Mouse (Mus musculus): ENCODE results near the gene Uba52.
A peak's percentile ranks its signal among the peaks of the same experiment; 100 is the strongest.

Uba52 gene

DNA sequence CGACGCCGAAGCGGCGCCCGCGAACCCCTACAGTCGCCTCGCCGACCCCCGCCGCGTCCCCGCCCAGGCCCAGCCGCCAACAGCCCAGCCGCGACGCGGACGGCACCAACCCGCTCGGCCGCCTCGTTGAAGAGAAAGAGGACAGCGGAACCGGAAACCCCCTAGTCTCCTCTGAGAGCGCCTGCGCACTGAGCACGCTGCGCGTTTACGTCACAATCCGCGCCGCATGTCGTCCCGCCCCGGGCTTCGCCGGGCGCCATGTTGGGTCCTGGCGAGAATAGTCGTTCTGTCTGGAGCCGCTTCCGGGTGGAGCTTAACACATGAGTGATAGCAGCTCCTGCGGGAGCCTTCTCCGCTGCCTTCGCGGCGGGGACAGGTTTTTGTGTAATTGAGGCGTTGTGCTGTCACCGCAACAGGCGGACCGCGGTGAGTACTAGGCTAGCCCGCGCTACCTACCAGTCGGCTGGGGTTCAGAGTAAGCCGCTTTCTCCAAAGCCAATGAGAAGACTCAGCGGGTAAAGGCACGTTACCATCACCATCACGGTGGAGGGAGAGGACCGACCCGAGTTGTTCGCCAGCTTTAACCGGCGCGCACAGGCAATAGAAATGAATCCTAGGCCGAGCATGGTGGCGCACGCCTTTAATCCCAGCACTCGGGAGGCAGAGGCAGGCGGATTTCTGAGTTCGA lies at the start of gene Uba52:
Gene Uba52 (minus strand): TSS at position 574 of the 688 bp plus-strand sequence.
- DNase-seq, result peak; percentile 97

DNA sequence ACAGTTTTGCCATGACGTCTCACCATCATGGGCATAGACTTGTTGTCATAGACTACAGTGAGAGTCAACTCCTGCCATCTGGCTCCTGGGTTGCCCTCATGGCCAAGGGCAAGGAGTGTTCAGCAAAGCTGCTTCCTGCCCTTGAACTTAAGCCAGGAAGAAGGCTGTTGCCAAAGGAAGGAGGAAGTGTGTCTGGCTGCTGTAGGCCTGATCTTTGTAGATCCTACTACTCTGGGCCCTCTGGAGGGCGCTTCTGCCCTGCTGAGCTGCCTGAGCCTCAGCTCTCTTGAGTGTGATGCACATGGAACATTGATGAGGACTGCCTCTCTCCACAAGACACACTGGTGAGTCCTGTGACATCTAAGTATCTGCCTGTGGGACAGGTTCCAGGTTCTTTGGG lies 49.5 kb upstream of the Uba52 start:
- DNase-seq, result peak; percentile 61

DNA sequence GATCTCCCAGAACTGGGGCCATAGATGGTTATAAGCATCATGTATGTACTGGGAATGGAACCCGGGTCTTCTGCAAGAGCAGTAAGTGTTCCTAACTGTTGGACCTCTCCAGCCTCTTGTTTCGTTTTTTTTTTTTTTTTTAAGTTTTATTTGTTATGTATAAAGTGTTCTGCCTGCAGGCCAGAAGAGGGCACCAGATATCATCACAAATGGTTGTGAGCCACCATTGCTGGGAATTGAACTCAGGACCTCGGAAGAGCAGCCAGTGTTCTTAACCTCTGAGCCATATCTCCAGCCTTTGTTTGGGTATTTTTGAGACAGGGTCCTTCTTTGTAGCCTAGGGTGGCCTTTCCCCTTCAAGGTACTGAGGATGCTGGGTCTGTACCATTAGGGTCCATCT lies 48.4 kb upstream of the Uba52 start:
- DNase-seq, result no peak

DNA sequence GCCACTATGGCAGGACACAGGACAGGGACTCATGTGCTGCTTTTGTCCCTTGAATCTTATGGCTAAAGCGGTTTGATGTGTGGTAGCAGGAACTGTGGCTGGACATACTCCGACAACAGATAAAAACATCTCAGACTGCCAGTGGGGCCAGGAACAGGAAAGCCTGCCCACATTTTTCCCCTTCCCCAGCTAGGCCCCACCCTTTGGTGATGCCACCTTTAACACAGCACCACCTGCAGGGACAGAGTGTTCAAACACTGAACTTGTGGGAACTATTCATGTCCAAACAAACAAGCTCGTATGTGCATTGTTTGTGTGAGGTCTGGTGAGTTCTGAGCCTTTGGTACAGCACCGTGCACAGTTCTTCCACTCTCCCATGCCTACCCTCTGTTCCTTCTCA lies 47.7 kb upstream of the Uba52 start:
- no peak for DNase-seq

DNA sequence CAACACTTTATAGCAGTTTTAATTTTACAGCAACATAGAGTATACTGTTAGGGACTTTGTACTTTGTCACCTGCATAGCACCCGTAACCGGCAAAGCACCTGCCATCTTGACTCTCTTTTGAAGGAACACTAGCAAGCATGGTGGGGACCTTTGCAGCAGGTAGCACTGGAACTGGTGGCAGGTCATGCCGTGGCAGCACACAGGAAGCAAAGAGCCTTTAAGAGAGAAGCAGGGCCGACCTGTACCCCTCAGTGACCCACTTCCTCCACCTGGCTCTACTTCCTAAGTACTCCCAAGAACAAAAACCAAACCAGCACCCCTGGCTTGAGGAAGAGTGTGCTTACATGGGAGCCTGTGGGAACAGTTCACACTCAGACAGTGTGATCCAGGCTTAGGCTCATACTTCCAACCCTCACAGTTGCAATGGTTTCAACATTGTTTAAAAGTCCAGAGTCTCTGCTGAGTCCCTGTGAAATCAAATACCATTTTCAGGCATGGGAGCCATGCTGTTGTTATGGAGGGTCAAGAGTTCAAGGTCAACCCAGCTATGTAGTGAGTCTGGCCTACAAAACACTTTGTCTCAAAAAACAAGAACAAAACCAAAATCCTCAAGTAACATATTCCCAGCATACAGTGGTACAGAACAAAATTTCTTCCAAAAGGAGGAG lies 44.6 kb upstream of the Uba52 start:
- DNase-seq, result no peak

DNA sequence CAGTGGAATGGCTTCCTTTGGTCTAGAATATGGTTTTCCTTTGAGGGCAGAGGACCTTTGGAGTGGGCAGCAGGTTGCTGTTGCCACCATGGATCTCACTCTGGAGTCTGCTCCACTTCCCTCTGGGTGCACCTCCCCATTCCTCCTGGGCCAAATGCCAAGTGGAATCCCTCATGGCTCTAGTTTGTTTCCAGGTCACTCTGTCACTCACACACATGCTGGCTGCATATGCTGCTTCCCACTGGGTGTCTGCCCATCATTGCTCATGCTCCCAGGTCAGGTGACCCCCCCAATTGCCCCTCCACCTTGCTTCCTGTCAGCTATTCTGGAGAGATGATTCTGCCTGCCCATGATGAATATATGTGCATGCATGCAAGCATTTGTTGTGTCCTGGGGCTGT lies 43.1 kb upstream of the Uba52 start:
- peak; percentile 59 for DNase-seq

DNA sequence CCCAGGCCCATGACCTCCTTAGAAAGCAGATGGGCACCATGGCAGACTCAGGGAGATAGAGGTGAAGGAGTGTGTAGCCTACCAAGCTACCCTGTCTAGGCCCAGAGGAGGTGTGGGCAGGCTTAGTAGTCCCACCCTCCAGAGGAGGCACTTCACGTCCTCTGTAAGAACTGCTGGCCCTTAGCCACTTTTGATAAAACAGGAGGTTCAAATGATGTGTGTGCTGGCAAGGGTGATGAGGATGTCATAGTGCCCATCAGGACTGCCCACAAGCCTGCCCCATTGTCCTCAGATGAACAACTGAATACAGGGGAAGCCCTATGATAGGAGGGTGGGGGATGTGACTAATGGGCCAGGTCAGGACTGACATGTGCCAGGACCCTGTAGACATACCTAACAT lies 42.2 kb upstream of the Uba52 start:
- no peak for DNase-seq

DNA sequence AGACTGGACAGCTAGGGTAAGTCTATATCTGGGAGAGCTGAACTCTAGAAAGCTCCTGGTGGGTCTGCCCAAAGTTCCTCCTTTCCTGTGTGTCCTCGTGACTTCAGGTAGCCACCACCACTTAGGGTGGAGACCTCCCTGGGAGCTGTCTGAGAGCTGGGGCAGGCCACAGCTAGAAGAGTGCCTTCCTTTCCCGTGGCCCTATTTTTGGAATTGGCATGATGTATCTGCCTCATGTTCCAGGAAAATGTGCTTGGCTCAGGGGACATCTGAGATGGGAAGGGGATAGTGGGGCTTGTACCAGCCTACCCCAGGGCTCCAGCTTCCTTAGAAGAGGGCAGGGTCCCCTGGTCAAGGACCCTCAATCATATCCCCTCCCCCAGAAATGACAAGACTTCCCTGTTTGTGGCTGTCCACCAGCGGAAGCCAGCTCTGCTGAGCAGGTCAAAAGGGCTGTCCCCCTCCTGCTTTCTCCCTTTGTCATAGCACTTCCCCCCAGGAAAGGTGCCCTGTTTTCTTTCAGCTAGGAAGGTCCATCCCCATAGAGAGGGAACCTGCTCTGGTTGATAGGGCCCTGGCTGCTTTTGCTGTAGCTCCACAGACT lies 41.1 kb upstream of the Uba52 start:
- DNase-seq, result no peak

DNA sequence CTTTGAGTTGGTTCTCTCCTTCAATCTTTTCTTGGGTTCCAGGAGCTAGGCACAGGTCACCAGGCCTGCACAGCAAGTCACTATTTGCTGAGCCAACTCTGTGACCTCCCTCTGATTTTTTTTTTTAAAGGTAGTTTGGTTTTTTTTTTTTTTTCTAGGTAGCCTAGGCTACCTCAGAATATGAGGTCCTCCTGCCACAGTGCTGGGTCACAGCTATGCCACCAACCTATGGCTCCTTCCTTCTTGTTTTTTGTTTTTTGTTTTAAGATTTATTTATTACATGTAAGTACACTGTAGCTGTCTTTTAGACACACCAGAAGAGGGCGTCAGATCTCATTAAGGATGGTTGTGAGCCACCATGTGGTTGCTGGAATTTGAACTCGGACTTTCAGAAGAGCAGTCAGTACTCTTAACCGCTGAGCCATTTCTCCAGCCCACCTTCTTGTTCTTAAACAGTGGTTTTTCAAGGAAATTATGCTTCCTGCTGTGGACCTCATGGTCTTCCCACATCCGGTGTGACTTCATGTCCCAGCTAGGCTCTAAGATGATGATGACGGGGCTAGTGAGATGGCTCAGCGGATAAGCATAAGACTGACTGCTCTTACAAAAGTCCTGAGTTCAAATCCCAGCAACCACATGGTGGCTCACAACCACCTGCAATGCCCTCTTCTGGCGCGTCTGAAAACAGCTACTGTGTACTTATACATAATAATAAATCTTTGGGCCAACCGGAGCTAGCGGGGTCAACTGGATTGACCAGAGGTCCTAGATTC lies 39.0 kb upstream of the Uba52 start:
- no peak for DNase-seq

DNA sequence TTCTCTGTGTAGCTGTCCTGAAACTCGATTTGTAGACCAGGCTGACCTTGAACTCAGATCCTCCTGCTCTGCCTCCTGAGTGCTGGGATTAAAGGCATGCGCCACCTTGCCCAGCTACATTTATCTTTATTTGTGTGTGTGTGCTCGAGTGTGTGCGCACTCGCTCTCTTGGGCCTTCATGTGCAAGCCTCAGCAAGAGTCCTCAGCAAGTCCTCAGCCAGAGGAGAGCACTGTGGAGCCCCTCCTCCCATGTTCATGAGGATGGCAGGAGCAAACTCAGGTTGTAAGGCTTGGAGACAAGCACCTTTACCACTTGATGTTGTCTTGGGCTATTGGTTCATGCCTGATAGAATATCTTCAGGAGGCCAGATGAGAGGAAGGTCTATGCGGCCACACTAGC lies 37.2 kb upstream of the Uba52 start:
- no peak for DNase-seq

DNA sequence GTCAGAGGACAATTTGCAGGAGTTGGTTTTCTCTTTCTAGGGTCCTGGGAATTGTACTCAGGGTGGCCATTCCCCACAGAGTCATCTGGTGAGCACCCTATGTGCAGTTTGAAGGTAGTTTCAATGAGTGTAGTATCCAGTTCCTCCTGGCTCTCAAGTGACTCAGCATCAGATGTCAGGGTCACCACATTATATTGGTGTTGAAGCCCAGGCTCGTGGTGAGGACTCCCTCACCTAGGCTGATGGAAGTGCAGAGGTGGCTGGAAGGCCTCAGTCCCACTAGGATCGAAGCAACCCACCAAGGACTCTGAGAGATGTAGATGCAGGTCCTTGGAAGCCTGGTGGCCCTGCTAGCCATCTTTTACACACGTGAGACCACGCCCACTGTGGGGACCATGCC lies 35.8 kb upstream of the Uba52 start:
- DNase-seq, result no peak

DNA sequence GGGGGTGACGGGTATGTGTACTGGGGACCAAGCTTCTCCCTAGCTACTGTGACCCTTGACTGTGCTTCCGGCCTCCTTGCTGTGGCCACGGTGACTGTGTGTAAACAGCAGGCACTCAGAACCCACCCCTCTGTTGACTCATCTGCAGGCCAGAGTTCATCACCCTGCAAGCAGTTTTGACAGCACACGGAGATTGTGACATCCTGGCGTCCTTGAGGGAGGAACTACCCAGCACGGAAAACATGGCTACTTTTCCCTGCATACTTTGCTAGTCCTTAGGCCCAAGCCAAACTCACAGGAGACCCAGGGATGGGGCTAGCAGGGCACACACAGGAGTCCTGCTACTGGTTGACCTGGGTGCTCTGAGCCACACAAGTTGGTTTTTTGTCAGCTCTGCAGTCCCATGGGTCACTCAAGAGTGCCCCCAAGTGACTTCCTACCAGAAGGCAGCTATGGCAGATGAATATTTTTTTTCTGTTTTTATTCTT lies 33.6 kb upstream of the Uba52 start:
- DNase-seq, result no peak

DNA sequence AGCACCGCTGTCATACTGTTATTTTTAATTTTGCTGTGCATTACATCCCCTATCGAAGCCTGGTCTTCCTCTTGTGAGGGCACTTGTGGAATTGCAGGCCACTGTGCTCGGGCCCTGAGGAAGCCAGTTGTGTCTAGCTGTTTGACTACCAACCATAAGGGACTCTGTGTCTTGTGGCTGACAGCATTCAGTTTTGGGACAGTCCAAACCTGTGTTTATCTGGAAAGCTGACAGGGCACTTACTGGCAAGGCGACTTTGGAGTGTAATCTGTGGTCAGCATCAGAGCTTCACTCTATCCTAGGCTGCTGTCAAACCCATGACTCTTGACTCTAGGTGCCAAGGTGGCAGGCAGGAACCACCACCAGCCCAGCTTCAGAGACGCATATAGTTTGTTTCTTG lies 30.5 kb upstream of the Uba52 start:
- DNase-seq, result no peak

DNA sequence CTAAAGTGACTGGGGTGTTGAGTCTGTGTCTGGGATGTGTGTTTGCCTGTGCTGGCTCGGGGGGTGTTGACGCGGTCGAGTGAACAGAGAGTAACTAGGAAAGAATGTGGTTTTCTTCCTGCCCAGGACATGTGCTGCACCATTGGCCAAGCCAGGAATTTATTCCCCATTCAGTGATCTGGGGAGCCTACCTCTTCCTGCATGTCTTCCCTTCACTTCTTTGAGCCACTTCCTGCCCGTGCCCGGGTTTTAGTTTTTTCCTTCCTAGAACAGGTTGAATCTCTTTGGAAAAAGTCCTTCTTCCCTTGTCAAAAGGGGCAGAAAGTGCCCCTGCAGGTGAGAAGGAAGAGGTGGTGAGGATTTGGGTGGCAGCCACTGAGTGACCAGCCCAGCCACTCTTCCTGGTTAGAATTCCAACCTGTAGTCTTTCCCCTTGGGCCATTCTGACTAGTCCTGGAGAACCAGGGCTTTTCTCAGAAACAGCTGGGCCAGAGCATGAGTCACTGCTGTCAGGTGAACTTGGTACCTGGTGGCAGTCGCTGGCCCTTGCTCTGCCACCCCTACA lies 30.0 kb upstream of the Uba52 start:
- peak; percentile 49 for DNase-seq

DNA sequence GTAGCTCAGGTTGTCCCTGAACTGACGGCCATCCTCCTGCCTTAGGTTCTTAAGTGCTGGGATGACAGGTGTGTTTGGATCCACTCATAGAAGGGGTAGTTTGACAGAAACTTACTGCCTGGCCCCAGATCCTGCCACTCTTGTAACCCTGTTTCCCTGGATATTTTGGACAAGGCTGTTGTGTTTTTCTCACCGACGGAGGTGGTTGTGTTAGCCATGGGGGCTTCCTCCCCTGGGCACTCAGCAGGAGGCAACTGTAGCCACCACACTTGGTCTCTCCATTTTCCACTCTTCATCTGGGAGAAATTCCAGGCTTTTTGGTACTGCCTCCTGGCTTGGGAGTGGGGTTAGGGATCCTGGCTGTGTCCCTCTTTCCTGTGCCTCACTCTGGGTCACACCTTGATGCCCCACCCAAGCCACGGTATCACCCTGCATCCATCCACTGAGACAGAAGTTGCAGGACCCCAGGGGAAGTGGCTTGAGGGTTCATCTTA lies 29.5 kb upstream of the Uba52 start:
- no peak for DNase-seq

DNA sequence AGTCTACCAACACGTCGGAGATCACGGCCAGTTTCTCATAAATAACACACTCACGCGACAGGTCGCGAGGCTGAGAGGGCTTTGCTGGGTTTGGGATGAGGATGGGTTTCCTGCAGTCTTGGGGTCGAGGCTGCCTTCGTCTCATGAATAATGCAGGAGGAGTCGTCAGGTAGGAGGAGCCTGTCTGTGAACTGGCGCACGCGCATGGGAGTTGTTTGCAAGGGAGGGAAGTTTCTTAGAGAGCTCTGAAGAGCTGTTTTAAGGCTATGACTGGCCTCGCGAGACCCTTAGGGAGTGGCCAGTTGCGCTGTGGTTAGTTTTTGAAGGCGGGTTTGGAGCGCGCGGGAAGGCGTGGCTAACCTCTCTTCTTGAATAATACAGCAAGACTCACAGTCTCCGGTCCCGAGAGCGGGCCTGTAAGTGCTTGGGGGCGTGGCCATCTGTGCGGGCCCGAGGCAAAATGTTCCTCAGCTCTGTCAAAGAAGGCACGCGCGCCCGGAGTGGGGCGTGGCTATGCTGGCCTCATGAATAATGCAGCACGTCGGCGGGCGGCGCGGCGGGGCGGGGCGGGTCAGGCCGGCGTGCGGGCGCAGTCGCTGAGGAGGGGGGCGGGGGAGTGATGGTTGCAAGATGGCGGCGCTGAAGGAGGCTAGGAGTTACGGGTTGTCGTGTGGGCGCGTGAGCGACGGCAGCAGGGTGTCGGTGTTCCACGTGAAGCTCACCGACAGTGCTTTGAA lies 28.6 kb upstream of the Uba52 start, which contains the start of gene Ell:
Gene Ell (plus strand): TSS at position 381 of the 737 bp plus-strand sequence.
- peak; percentile 100 for DNase-seq

DNA sequence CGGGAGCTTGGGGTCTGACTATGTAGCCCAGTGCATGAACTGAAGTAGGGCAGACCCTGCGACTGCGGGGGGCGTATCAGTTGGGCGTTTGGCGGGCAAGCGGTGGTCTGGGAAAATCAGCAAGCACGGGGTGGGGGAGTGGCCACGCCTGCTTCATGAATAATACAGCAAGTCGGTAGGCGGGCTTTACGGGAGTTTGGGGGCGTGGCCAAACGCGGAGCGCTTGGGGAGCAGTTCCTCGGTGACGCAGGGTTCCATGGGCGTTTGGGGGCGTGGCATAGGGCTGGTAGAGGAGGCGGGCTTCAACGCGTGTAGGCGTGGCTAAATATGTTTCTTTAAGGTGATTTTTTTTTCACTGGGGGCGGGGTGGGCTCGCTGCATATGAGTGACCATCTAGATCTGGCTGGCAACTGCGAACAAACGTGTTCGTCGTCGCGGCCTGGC lies 28.1 kb upstream of the Uba52 start:
- peak; percentile 100 for DNase-seq

DNA sequence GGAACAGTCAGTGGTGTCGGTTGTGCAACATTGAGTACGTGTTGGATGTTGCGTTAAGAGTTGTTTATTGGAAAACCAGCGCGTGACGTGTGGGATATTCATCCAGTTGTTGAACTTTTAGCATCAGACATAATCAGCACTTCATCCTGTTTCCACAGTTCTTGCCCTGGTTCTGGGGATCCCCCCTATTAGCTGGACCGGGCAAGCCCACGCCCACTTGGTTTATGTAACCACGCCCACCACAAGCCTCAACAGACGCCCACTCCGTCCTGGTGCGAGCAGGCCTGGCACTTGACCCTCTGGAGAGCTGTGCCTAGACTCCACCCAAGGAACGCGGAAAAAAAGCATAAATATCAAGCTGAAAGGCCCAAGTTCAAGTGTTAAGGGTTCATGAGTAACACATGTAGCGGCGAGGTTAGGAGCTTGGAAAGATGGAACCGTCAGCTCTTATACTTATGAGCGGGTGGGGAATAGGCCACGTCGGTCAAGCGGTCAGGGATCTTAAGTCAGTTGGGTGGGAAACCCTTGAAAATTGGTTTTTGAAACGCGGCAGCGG lies 27.5 kb upstream of the Uba52 start:
- peak; percentile 66 for DNase-seq

DNA sequence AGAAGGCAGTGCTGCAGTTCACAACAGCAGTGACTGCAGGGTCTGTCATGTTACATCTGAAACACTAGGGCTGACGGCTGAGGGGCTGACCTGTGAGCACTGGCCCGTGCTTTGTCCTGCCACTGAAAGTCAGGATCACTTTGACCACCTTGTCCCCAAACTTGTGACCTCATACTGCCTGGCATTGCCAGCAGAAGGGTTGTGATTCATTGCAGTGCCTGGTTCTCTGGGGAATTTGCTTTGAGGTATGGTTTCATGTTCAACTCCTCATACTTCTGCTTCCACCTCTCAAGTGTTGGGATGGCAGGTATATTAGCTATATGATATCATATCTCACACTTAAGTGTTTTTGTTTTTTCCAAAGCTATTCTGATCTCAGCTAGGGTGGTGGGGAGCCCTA lies 25.1 kb upstream of the Uba52 start:
- no peak for DNase-seq

DNA sequence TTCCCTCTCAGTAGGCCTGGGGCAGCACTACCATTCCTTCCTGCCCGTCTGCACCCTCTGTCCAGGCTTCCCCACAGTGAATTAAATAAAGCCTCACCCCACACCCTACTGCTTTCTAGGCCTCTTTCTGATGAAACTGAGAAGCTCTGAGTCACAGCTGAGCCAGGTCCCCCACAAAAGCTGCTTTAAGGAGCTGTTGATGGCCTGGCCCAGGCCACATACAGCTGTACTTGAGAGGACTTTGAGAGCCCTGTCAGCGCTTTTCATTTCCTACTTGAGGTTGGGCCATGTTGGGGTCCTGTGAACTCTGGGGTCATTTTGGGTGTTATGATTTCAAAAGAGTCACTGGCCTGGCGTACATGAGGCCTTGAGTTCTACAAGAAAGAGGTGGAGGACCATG lies 24.6 kb upstream of the Uba52 start:
- DNase-seq, result no peak

DNA sequence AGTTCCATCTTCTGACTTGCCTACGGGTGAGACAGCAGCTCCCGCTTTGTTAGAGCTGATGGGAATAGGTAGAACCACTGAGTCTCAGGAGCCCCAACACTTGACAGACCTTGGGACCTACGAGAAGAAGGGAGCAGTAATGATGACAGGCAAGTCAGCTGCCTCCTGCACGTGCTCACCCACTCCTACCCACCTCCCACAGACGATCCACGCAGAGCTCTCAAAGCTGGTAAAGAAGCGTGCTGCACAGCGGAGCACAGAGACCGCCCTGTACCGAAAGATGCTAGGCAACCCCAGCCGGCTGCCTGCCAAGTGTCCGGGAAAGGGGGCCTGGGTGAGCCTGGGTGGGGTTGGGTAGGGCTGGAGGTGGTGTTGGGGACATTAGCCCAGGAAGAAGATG lies 23.7 kb upstream of the Uba52 start:
- DNase-seq, result no peak

DNA sequence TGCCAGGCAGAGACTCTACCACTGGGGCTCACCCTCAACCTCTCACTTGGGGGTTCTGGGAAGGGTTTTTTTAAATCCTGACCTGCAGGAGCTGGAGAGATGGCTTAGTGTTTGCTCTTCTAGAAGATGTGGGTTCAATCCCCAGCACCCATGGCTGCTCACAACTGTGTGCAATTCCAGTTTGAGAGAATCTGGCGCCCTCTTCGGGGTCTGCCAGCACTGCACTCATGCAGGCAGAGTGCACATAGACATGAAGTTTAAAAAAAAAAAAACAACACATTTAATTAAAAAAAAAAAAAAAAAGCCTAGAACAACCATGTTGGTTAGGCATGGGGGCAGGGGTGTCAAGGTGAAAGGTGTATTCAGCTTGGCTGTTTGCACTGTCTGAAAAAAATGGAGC lies 19.7 kb upstream of the Uba52 start:
- DNase-seq, result no peak
